Mouse (Mus musculus) heart, postnatal 14 days (tissue): ENCODE data around the gene Psmd9. TPM values are rescaled to one million over a fixed set of nuclear protein-coding genes. Genes with fewer than 3 reads are reported as not detected.
"Not testable (repeated sequence)": the region's sequence is repeated elsewhere in the genome, so short reads cannot be mapped to it uniquely, and the experiment has no call there.

Experiments used
- DNase-seq, 2 experiments: peaks; one replicate each; pipeline ENCODE4 v3.0.0; 2021 to 2022
- intact Hi-C: fragments of 180-260 bp; cut with DNase I; formaldehyde crosslinking; loops from one replicate; pipeline ENCODE4 v1.15.1; 2025
- total RNA-seq, 2 experiments: library from RNA; stranded (reverse); gene quantifications; 2 replicates each; pipeline ENCODE4 v1.2.3; 2021

The Psmd9 gene
- total RNA-seq, 2 experiments from 2014 or later: 17.8 to 18.0 TPM

GRCm38 (mm10) chr5:123182651-123183050, 13.4 kb downstream of the Psmd9 start, which contains the start of gene Hpd:
Gene Hpd (minus strand): TSS chr5:123182727.
- intact Hi-C loops: no loop called here

GRCm38 (mm10) chr5:123185966-123186365, 16.8 kb downstream of the Psmd9 start:
- intact Hi-C loops: no loop called here
- peak; percentile 27 to 36 for DNase-seq

More at GRCm38 (mm10) chr5:123182651-123183050, 13.4 kb downstream of the Psmd9 start, which contains the start of gene Hpd:
- no peak for DNase-seq

DNA sequence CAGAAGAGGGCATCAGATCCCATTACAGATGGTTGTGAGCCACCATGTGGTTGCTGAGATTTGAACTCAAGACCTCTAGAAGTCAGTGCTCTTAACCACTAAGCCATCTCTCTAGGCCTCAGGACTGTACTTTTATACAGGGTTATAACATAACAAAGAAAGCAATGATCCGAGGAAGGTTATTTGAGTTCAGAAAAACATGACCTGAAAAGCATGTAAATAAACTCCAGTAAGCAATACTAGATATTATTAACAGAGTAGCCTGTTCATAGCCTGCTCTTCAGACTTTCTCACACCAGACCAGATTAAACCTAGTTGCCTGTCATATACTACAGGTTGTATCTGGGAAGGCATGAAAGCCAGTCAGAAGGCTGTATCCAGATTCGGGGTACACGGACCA, 18.1 kb downstream of the Psmd9 start:
- no peak for DNase-seq
- intact Hi-C loops: no loop called here

DNA sequence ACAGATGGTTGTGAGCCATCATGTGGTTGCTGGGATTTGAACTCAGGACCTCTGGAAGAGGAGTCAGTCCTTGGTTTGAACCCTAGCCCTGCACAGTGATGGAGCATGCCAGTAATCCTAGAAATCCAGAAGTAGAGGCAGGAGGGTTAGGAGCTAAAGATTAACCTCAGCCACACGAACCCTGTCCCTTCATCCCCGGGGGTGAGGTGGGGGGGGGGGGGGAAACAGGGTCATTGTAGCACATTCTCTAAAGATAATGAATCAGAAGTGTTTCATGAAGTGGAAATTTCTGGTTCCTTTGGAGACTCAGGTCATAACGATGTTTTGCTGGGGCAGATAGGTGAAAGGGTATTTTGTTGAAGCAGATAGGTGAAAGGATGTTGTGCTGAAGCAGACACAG, 21.7 kb downstream of the Psmd9 start:
- DNase-seq: no peak
- intact Hi-C loops: no loop called here

DNA sequence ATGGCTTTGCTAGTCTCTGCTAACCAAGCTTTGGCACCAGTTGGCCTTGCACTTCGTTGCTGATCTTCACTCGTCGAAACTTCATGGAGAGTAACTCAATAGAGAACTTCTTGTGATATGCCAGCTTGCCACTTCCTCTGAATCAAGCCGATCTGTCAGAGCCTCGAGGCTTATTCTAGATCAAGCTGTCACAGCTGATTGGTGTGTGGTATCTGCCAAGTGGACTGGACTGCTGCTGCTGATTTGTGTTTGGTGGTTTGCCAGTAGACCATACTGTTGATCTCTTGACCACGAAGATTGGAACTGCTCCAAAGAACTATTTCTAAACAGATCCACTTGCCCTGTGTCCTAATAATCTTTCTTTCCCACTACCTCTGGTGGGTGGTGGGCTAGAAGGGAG, 22.2 kb downstream of the Psmd9 start:
- DNase-seq: no peak
- intact Hi-C loops: no loop called here

DNA sequence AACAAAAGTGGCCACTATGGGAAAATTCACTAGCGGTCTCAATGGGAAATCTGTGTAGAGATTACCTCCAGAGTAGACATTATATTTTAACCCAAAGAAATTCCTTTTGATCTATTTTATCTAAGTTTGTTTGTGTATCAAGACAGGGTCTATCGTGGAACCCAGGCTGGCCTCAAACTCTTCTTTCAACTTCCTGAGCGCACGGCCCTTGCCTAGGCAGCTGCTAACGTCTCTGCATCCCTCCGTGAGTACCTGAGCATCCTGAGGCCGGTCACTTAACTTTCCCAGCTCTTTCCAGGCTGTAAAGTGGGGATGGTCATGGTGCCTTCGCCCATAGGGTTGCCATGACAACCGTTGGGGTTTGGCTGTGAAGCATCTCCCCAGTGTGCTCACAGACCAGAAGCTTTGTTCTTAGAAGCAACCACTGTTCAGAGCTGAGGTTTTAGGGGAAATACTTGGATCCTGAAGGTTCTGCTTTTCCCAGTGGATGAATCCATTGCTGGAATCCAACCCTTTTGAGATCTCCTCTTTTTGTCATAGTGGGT, 23.5 kb downstream of the Psmd9 start:
- DNase-seq: no peak
- intact Hi-C loops: no loop called here

DNA sequence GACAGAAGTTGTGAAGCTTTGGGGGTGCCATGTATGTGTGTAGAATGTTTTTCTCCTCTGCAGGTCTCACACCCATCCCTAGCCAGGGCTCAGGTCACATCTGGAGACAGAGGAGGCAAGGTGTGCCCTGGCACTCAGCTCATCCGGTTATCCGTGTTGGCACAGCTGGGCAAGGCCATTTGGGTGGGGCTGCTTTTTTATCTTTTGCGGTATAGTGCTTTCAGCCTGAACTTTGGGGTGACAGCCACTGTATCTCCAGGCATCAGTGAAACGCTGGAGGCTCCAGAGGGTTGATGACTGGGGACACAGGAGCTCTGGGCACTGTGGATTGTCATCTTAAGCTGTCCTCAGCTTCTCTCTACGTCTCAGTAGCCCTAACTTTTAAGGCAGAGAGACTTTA, 24.2 kb downstream of the Psmd9 start:
- intact Hi-C loops: no loop called here
- DNase-seq: no peak

DNA sequence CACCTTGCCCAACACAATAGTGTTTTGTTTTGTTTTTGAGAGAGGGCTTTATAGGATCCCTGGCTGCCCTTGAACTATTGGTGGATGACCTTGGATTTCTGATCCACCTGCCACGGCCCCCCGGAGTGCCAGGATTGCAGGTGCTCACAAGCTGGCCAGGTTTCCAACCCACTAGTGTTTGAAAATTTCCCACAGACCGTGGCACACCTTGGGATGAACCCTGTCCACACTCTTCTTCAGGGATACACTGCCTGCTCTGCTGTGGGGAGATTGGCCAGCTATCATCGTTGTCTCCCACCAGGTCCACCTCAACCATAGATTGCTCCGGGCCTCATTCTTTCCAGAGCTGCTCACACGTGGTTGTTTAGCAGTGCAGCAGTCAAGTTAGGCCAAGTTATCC, 25.6 kb downstream of the Psmd9 start:
- intact Hi-C loops: no loop called here
- DNase-seq: no peak

- intact Hi-C loops: no loop called here
- DNase-seq: no peak
These were observed 26.3 kb downstream of the Psmd9 start for GRCm38 (mm10) chr5:123195500-123196000.

GRCm38 (mm10) chr5:123196746-123197145, 27.5 kb downstream of the Psmd9 start:
- intact Hi-C loops: no loop called here
- no peak for DNase-seq

- intact Hi-C loops: no loop called here
- DNase-seq: no peak
These were observed 29.3 kb downstream of the Psmd9 start for GRCm38 (mm10) chr5:123198523-123198922.

GRCm38 (mm10) chr5:123200816-123201522, 31.8 kb downstream of the Psmd9 start:
- intact Hi-C loops, DNase-seq: not testable (repeated sequence)

DNA sequence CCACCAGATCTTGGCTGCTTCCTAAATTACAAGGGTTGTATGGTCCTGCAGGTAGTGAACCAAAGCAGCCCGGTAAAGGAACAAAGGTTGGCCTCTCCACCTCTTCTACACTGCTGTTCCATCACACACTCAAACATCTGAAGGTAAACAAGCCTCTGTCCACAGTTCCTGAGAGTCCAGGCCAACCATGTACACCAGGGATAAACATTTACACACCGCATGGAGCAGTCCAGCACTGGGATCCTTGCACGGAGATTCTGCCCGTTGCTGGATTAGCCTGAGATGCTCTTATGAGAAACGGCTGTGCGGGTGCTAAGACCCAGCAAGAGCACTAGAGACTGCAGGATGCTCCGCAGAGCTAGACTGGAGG, 32.3 kb downstream of the Psmd9 start:
- no peak for DNase-seq
- intact Hi-C loops: no loop called here

DNA sequence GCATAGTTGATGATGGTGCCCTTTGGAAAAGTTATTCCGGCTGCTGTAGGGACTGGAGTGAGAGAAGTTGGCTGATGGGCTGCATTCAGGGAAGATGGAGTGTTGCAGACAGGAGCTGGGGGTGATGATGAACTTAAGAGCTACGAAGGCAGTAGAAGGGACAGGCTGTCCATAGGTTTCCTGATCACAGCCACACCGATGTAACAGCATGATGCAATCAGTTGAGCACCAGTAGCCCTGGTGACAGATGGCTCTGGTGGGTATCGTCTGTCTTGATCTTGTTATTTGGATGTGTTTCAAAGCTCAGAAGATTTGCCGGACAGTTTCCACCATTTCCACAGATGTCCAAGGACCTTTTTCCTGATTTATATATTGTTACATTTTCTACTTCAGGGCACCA, 32.8 kb downstream of the Psmd9 start:
- no peak for DNase-seq
- intact Hi-C loops: no loop called here

DNA sequence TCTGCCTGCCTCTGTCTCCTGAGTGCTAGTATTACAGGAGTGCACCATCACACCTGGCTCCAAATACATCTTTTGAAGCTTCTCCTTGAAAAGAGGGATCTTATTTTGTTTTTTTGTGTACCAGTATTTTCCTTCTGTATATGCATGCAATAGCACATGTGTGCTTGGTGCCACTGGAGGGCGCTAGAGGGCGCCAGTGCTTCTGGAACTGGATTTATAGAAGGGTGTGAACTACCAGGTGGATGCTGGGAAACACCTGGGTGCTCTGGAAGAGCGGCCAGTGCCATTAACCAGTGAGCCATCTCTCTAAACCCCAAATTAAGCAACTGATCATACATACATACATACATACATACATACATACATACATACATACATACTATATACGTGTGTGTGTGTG, 33.6 kb downstream of the Psmd9 start:
- intact Hi-C loops, DNase-seq: not testable (repeated sequence)

- DNase-seq, intact Hi-C loops: not testable (repeated sequence)
These were observed 34.4 kb downstream of the Psmd9 start for GRCm38 (mm10) chr5:123203591-123203990.

- DNase-seq, intact Hi-C loops: not testable (repeated sequence)
These were observed 53.3 kb downstream of the Psmd9 start for GRCm38 (mm10) chr5:123222346-123223050.

GRCm38 (mm10) chr5:123223051-123223410, 53.8 kb downstream of the Psmd9 start:
- intact Hi-C loops: no loop called here
- DNase-seq: no peak

GRCm38 (mm10) chr5:123223861-123224260, 54.6 kb downstream of the Psmd9 start:
- intact Hi-C loops, DNase-seq: not testable (repeated sequence)

DNA sequence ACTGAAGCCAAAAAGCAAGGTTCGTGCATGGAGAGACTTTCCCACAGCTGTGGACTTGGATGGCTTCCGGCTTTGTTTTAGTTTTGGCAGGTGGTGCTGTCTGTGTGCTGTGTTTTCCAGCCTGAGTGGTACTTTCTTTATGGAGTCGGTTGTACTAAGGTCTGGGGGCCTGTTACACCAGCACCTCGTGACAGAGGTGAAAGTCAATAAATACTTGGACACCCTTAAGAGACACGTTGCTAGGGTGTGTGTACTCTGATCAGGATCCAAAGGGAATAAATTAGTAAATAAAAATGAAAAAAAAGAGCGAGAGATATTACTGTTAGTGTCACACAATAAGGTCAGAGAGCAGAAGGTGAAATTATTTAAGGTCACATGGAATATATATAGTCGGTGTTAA, 57.6 kb downstream of the Psmd9 start:
- no peak for DNase-seq
- intact Hi-C loops: no loop called here

DNA sequence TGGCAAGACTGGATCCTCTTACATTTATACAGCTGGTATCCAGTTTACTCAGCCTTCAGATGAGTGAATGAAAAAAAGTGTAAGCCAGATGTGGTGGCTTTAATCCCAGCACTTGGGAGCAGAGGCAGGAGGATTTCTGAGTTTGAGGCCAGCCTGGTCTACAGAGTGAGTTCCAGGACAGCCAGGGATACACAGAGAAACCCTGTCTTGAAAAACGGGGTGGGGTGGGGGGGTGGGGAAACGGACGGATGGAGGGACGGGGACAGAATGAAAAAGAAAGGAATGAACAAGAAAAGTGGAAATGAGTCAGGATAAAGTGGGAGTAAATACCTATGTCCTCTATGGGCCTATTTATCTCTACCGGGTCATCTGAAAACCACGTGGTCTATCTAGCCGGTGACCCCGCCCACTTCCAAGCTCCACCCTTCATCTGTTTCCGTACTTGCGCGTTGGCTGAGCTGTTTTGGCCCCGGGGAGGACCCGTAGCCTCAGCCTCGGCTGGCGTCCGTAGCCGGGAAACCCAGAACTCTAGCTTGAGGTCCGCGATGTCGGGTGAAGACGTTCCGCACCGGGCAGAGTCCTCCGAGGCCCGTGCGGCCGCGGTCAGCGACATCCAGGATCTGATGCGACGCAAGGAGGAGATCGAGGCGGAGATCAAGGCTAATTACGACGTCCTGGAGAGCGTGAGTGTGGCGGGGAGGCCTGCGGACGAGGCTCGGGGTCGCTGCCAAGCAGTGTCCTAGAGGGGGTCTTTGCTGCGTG, 58.7 kb downstream of the Psmd9 start:
- intact Hi-C loops: no loop called here
- DNase-seq: peak; percentile 91 to 96
